In genomic region chr11:87426121-87426449, GRCm38 (mm10) we compare ENCODE assay signal across 8 mouse cellular contexts. TPM values are rescaled to one million over a fixed set of nuclear protein-coding genes. Genes with fewer than 3 reads are reported as not detected.
DNase-seq lines count a peak whose midpoint lies in the region; ATAC-seq and TF ChIP-seq lines count a peak whose summit lies in the region.

No protein-coding gene starts in this region.

- H3K4me1 ChIP-seq in heart, embryonic 14.5 days (ENCODE audit: control insufficient read depth in 2 of 2, insufficient read depth in 2 of 2, low read length in 2 of 2) = peaks cover 2 to 6% of the 10 kb centered on the region in 2 experiments; a peak in 2 of 4 replicates
- peaks cover 35% of the 10 kb centered on the region for H3K4me1 ChIP-seq in G1E (ENCODE audit: insufficient read depth, low read depth, low read length)
- H3K4me1 ChIP-seq in hindbrain, embryonic 12.5 days = peaks cover 5% of the 10 kb centered on the region; the same call in 1 of the 2 replicates
- H3K4me1 ChIP-seq in midbrain, embryonic 11.5 days (ENCODE audit: control insufficient read depth, insufficient read depth, low read length) = peaks cover 6% of the 10 kb centered on the region; the same call in 1 of the 2 replicates

- no peak for TF ChIP-seq CTCF in G1E (IDR thresholded peaks at IDR 0.05; ENCODE audit: low read depth, low read length)

- peak overlapping the region; percentile 46 to 47; a peak in 3 of 4 replicates for H3K4me3 ChIP-seq in heart, embryonic 14.5 days (ENCODE audit: control insufficient read depth in 1 of 2, insufficient read depth in 1 of 2, low read depth in 1 of 2, low read length in 2 of 2)
- peak overlapping the region; percentile 45; the same call in 1 of the 2 replicates for H3K4me3 ChIP-seq in G1E (ENCODE audit: low read depth, low read length)
- peak overlapping the region; percentile 35 for H3K4me3 ChIP-seq in hindbrain, embryonic 12.5 days
- H3K4me3 ChIP-seq in midbrain, embryonic 11.5 days (ENCODE audit: low read depth, low read length) = peak overlapping the region; percentile 15

- WGBS in heart, embryonic 14.5 days = 1% methylated on average over 7 of the region's 7 CpGs
- under 1% methylated on average over 7 of the region's 7 CpGs for WGBS in hindbrain, embryonic 12.5 days
- under 1% methylated on average over 7 of the region's 7 CpGs for WGBS in midbrain, embryonic 11.5 days

- H3K9me3 ChIP-seq in heart, embryonic 14.5 days (ENCODE audit: control insufficient read depth, low read length) = no peaks in the 10 kb centered on the region
- H3K9me3 ChIP-seq in G1E (replicated peaks) = no peaks in the 10 kb centered on the region
- H3K9me3 ChIP-seq in hindbrain, embryonic 12.5 days (replicated peaks) = no peaks in the 10 kb centered on the region
- no peaks in the 10 kb centered on the region for H3K9me3 ChIP-seq in midbrain, embryonic 11.5 days (ENCODE audit: control insufficient read depth, low read length)

- peak overlapping the region; percentile 27 to 60; a peak in 2 of 4 replicates for H3K27ac ChIP-seq in heart, embryonic 14.5 days (replicated peaks in 1 of 2; ENCODE audit: control insufficient read depth in 1 of 2, insufficient read depth in 1 of 2, low read depth in 2 of 2, low read length in 2 of 2)
- peak overlapping the region; percentile 62 for H3K27ac ChIP-seq in hindbrain, embryonic 12.5 days
- H3K27ac ChIP-seq in midbrain, embryonic 11.5 days (ENCODE audit: low read depth, low read length) = no peak overlapping the region

- H3K27me3 ChIP-seq in heart, embryonic 14.5 days (ENCODE audit: control insufficient read depth, insufficient read depth, low read length) = no peaks in the 10 kb centered on the region
- no peaks in the 10 kb centered on the region for H3K27me3 ChIP-seq in G1E (ENCODE audit: insufficient read depth, low read length)
- no peaks in the 10 kb centered on the region for H3K27me3 ChIP-seq in hindbrain, embryonic 12.5 days
- no peaks in the 10 kb centered on the region for H3K27me3 ChIP-seq in midbrain, embryonic 11.5 days (ENCODE audit: control insufficient read depth, insufficient read depth, low read length)

- no peak for DNase-seq in heart, adult 9 months (ENCODE audit: low spot score in 2 of 2)
- DNase-seq in G1E (ENCODE audit: low spot score) = no peak
- DNase-seq in midbrain, embryonic 11.5 days (ENCODE audit: low spot score, missing footprints) = no peak
- DNase-seq in right cerebral cortex, postnatal 25 days = no peak
- no peak for DNase-seq in left cerebral cortex, adult 8-10 months (ENCODE audit: low spot score in 2 of 2)
- no peak for DNase-seq in frontal cortex, postnatal 10 days (ENCODE audit: low spot score in 2 of 2)

- ATAC-seq in heart, embryonic 14.5 days (ENCODE audit: insufficient number of reproducible peaks, insufficient read depth, low FRiP score, low read depth) = no peak; the same call in 1 of the 2 replicates
- no peak for ATAC-seq in G1E (ENCODE audit: extremely low read depth, insufficient number of reproducible peaks, low FRiP score, poor library complexity, severe bottlenecking)
- no peak; the same call in 1 of the 2 replicates for ATAC-seq in hindbrain, embryonic 12.5 days (ENCODE audit: low FRiP score)
- no peak for ATAC-seq in midbrain, embryonic 11.5 days (ENCODE audit: low FRiP score)

- H3K36me3 ChIP-seq in heart, embryonic 14.5 days (ENCODE audit: control insufficient read depth, insufficient read depth, low read length) = no peaks in the 10 kb centered on the region
- H3K36me3 ChIP-seq in G1E (replicated peaks) = no peaks in the 10 kb centered on the region
- H3K36me3 ChIP-seq in hindbrain, embryonic 12.5 days = no peaks in the 10 kb centered on the region
- H3K36me3 ChIP-seq in midbrain, embryonic 11.5 days (ENCODE audit: control insufficient read depth, insufficient read depth, low read length) = no peaks in the 10 kb centered on the region

- peak overlapping the region; percentile 67 for H3K4me2 ChIP-seq in heart, embryonic 14.5 days (ENCODE audit: low read length)
- H3K4me2 ChIP-seq in hindbrain, embryonic 12.5 days (replicated peaks) = peak overlapping the region; percentile 53
- peak overlapping the region; percentile 41 for H3K4me2 ChIP-seq in midbrain, embryonic 11.5 days

- peak overlapping the region; percentile 70 for H3K9ac ChIP-seq in heart, embryonic 14.5 days (ENCODE audit: low read length)
- H3K9ac ChIP-seq in hindbrain, embryonic 12.5 days = no peak overlapping the region
- H3K9ac ChIP-seq in midbrain, embryonic 11.5 days (ENCODE audit: low read length) = peak overlapping the region; percentile 29; the same call in 1 of the 2 replicates

RNA-seq across cellular contexts. Expression of gene Tex14, which starts 21.2 kb away (rescaled TPM):
- 0.28 and 0.38 TPM in 2 replicates for polyA plus RNA-seq in heart, embryonic 14.5 days (2014; fragmentation: Nextera tagmentation; extraction: Ambion mirVana)
- total RNA-seq in G1E (2014; fragmentation: Nextera tagmentation) = not detected in 2 replicates
- 0.12 and 0.16 TPM in 2 replicates for total RNA-seq in G1E (2017)
- polyA plus RNA-seq in G1E (2012) = not detected in 2 replicates
- polyA plus RNA-seq in hindbrain, embryonic 12.5 days (2016; fragmentation: Nextera tagmentation; extraction: Ambion mirVana) = 0.10 and 0.38 TPM in 2 replicates
- polyA plus RNA-seq in midbrain, embryonic 11.5 days (2014; fragmentation: Nextera tagmentation; extraction: Ambion mirVana) = 0.21 and 0.30 TPM in 2 replicates
- total RNA-seq in left cerebral cortex, adult 8-10 months (2022) = 1 to 10 TPM in 1 of 4 experiments, under 1 TPM in 1, not detected in 2; 0.57 to 1.4 TPM

RNA-seq across cellular contexts. Expression of gene Rad51c, which starts 21.3 kb away (rescaled TPM):
- 10.0 and 11.7 TPM in 2 replicates for polyA plus RNA-seq in heart, embryonic 14.5 days (2014; fragmentation: Nextera tagmentation; extraction: Ambion mirVana)
- total RNA-seq in G1E (2014; fragmentation: Nextera tagmentation) (4.4 and 4.7 TPM in 2 replicates), G1E (2017) (3.8 and 5.8 TPM in 2 replicates)
- polyA plus RNA-seq in G1E (2012) = 0.59 and 0.74 TPM in 2 replicates
- polyA plus RNA-seq in hindbrain, embryonic 12.5 days (2016; fragmentation: Nextera tagmentation; extraction: Ambion mirVana) = 8.6 and 10.1 TPM in 2 replicates
- polyA plus RNA-seq in midbrain, embryonic 11.5 days (2014; fragmentation: Nextera tagmentation; extraction: Ambion mirVana) = 13.6 and 15.7 TPM in 2 replicates
- 1 to 10 TPM; 2.6 to 4.7 (median 4.0) TPM for total RNA-seq in left cerebral cortex, adult 8-10 months (2022)
